27 mouse cellular contexts compared by ENCODE assay signal in the genomic region with DNA sequence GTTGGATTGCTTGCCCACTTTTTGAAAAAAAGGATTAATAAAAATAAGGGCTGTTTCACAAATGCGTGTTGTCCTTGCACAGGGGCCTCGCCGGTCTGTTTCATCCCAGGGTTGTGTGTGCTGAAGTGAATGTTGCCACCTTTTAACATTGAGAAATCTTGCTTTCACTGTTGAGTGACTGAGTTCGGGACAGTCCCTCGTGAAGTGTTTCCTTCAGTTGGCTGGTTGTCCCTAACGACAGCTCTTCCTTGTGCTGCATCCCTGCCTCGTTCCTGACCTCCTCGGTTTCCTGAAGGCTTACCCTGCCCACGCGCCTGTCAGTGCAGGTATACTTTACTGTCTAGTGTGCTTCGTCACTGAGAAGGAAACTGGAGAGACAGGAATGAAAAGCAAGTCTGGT. TPM values are rescaled to one million over a fixed set of nuclear protein-coding genes. Genes with fewer than 3 reads are reported as not detected.
DNase-seq lines count a peak whose midpoint lies in the region; ATAC-seq and TF ChIP-seq lines count a peak whose summit lies in the region.
"Had no signal": no experiment of that assay in that cellular context is flagged by ENCODE, and none has a peak within 500 bp of the region (broad histone marks: within the 10 kb centered on the region; RNA-seq: fewer than 3 reads in every experiment).

No protein-coding gene starts in this region.

- ATAC-seq in forebrain, postnatal 0 days, result no peak
- ATAC-seq in lung, postnatal 0 days, result no peak
- ATAC-seq in activated CD4-positive, CD25-positive, alpha-beta regulatory T cell, adult 4 months, result peak; percentile 55

- no peak for TF ChIP-seq EP300 in lung, postnatal 0 days (IDR thresholded peaks at IDR 0.05)

- no peak for DNase-seq in forebrain, postnatal 0 days
- DNase-seq in forebrain, embryonic 10.5 days (ENCODE audit: extremely low spot score, low spot score), result no peak
- DNase-seq in lung, postnatal 0 days (ENCODE audit: low spot score), result peak; percentile 54
- no peak for DNase-seq in lung, postnatal 25 days (ENCODE audit: low spot score)
- DNase-seq in induced T-regulatory cell, adult 2 months (ENCODE audit: low read depth), result peak; percentile 51
- no peak for DNase-seq in right cerebral cortex, postnatal 25 days
- DNase-seq in kidney, postnatal 4 days, result no peak
- DNase-seq: adrenal gland, postnatal 10 days; B cell, adult 2 months; cerebellum, adult 11-12 months; cerebellum, postnatal 10 days; gastrocnemius, postnatal 14 days; heart, postnatal 36 days; kidney, adult 2 months; kidney, postnatal 36 days; layer of hippocampus, postnatal 36 days; left cerebral cortex, postnatal 4 days; lung, adult 2 months; lung, postnatal 14 days; spleen, adult 18-20 months; thymus, postnatal 14 days had no signal

- H3K4me2 ChIP-seq in forebrain, postnatal 0 days (ENCODE audit: low read depth), result no peak overlapping the region
- no peak overlapping the region for H3K4me2 ChIP-seq in lung, postnatal 0 days (replicated peaks; ENCODE audit: low read depth, low read length)
- H3K4me2 ChIP-seq: heart, embryonic 15.5 days; hindbrain, embryonic 13.5 days; midbrain, embryonic 12.5 days had no signal

- H3K9ac ChIP-seq in forebrain, postnatal 0 days, result no peak overlapping the region
- no peak overlapping the region for H3K9ac ChIP-seq in lung, postnatal 0 days (replicated peaks; ENCODE audit: low read depth)
- H3K9ac ChIP-seq: heart, embryonic 15.5 days; hindbrain, embryonic 13.5 days; liver, embryonic 14.5 days; midbrain, embryonic 12.5 days had no signal

- no peak for TF ChIP-seq CTCF in forebrain, postnatal 0 days (IDR thresholded peaks at IDR 0.05; ENCODE audit: low read depth)
- no peak for TF ChIP-seq CTCF in lung, postnatal 0 days (IDR thresholded peaks at IDR 0.05)

- no peaks in the 10 kb centered on the region for H3K9me3 ChIP-seq in forebrain, postnatal 0 days (ENCODE audit: low read length)
- no peaks in the 10 kb centered on the region for H3K9me3 ChIP-seq in forebrain, embryonic 10.5 days
- H3K9me3 ChIP-seq in lung, postnatal 0 days (ENCODE audit: low read length), result no peaks in the 10 kb centered on the region
- H3K9me3 ChIP-seq: G1E; heart, embryonic 15.5 days; hindbrain, embryonic 13.5 days; midbrain, embryonic 12.5 days had no signal

- peak overlapping the region; percentile 75 for H3K27ac ChIP-seq in forebrain, postnatal 0 days (ENCODE audit: low read depth, low read length)
- no peak overlapping the region for H3K27ac ChIP-seq in forebrain, embryonic 10.5 days
- peak overlapping the region; percentile 32; the same call in 1 of the 2 replicates for H3K27ac ChIP-seq in lung, postnatal 0 days (ENCODE audit: low read length)
- H3K27ac ChIP-seq: heart, embryonic 15.5 days; liver, embryonic 14.5 days; midbrain, embryonic 12.5 days had no signal

- peaks cover 12% of the 10 kb centered on the region for H3K4me1 ChIP-seq in forebrain, postnatal 0 days (ENCODE audit: insufficient read depth)
- peaks cover 43% of the 10 kb centered on the region for H3K4me1 ChIP-seq in forebrain, embryonic 10.5 days
- peaks cover 30% of the 10 kb centered on the region; the same call in 1 of the 2 replicates for H3K4me1 ChIP-seq in lung, postnatal 0 days (ENCODE audit: insufficient read depth, low read depth, low read length)

- no peaks in the 10 kb centered on the region for H3K36me3 ChIP-seq in forebrain, postnatal 0 days (ENCODE audit: insufficient read depth)
- peaks cover 7% of the 10 kb centered on the region for H3K36me3 ChIP-seq in forebrain, embryonic 10.5 days (replicated peaks)
- no peaks in the 10 kb centered on the region for H3K36me3 ChIP-seq in lung, postnatal 0 days (ENCODE audit: insufficient read depth, low read length)
- H3K36me3 ChIP-seq: heart, embryonic 15.5 days; hindbrain, embryonic 13.5 days; midbrain, embryonic 12.5 days had no signal

- 76% methylated on average over 11 of the region's 11 CpGs for WGBS in forebrain, postnatal 0 days
- 88% methylated on average over 11 of the region's 11 CpGs for WGBS in forebrain, embryonic 10.5 days
- 55% methylated on average over 11 of the region's 11 CpGs for WGBS in lung, postnatal 0 days

- no peaks in the 10 kb centered on the region for H3K27me3 ChIP-seq in forebrain, postnatal 0 days (ENCODE audit: insufficient read depth, low read length)
- no peaks in the 10 kb centered on the region for H3K27me3 ChIP-seq in forebrain, embryonic 10.5 days (ENCODE audit: poor library complexity, severe bottlenecking)
- H3K27me3 ChIP-seq in lung, postnatal 0 days (replicated peaks; ENCODE audit: insufficient read depth, low read length), result no peaks in the 10 kb centered on the region
- H3K27me3 ChIP-seq: heart, embryonic 15.5 days; hindbrain, embryonic 13.5 days; midbrain, embryonic 12.5 days had no signal

- H3K4me3 ChIP-seq in forebrain, postnatal 0 days (ENCODE audit: low read depth, low read length), result no peak overlapping the region
- H3K4me3 ChIP-seq in forebrain, embryonic 10.5 days, result no peak overlapping the region
- H3K4me3 ChIP-seq in lung, postnatal 0 days (ENCODE audit: low read depth, low read length), result no peak overlapping the region
- H3K4me3 ChIP-seq: heart, embryonic 15.5 days; hindbrain, embryonic 13.5 days; midbrain, embryonic 12.5 days had no signal

RNA-seq across cellular contexts. Expression of gene Elovl5, which starts 20.7 kb away (rescaled TPM):
- total RNA-seq in forebrain, postnatal 0 days (2014; rRNA removed), result 70.3 and 83.4 TPM in 2 replicates
- polyA plus RNA-seq in forebrain, postnatal 0 days (2015; fragmentation: Nextera tagmentation; extraction: Ambion mirVana), result 43.2 and 61.1 TPM in 2 replicates
- 102 and 106 TPM in 2 replicates for polyA plus RNA-seq in forebrain, embryonic 10.5 days (2016; fragmentation: Nextera tagmentation; extraction: Ambion mirVana)
- polyA plus RNA-seq in lung, postnatal 0 days (2015; fragmentation: Nextera tagmentation; extraction: Ambion mirVana), result 179 and 213 TPM in 2 replicates
- 100 to 1,000 TPM; 149 to 155 TPM for polyA plus RNA-seq in activated CD4-positive, CD25-positive, alpha-beta regulatory T cell, adult 4 months (2017; shearing (Covaris generic))

Comparison
In these comparisons a context has a peak if more than half of its experiments do, and no peak if none do; other contexts are left out.
1. DNase-seq: peak in lung, postnatal 0 days (single experiment) and induced T-regulatory cell, adult 2 months (single experiment); none in forebrain, postnatal 0 days (single experiment), forebrain, embryonic 10.5 days (single experiment), lung, postnatal 25 days (single experiment), right cerebral cortex, postnatal 25 days (single experiment) and kidney, postnatal 4 days (0 of 2).